Mouse (Mus musculus) small intestine, adult 10 weeks (tissue): ENCODE measurements around the gene Neurl1a. TPM values are rescaled to one million over a fixed set of nuclear protein-coding genes. Genes with fewer than 3 reads are reported as not detected.

Source experiments
- polyA plus RNA-seq: library from polyadenylated mRNA; stranded (reverse); fragments of 350-450 nt; fragmentation: Illumina TruSeq; extraction: RNeasy Lipid Tissue Mini Kit (QIAGEN cat#74804); gene quantifications from one replicate; pipeline ENCODE4 v1.2.3, GENCODE M21; 2014; ENCODE audit warnings: low replicate concordance

The Neurl1a gene
- polyA plus RNA-seq: not detected

DNA sequence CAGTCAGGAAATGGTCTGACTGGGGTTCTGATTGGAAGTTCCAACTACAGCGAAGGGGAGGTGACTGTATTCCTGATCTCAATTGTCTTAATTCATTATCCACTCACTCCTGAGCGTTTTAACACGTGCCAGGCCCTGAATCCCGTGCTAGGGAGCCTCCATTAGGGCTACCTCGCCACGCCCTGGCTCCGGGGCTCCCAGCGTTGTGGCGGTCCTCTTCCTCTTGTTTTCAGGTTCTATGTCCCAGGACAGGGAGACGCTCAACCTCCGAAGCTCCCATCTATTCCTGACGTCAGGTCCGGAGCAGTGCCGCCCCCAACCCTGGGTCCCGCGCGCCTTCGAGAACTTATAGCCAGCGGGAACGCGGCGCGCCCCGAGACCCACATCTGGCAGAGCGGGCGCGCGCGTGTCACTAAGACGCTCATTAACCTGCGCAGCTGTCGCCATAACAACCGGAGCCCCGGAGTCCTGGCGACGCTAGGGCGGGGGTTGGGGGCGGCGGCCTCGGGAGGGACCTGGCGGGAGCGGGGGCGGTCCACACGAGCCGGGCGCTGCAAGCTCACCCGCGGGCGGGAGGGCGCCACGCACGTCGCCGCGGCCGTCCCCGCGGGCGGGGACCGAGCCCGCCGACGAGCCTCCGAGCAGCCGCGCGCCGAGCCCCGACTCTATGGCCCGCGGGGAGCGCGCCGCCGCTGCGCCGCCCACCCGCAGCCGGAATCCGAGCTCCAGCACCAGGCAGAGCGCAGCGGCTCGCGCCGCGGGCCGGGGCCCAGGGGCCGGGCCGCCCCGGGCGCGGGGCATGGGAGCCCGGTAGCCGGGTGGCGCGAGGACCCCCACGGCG is at the start of gene Neurl1a:
Neurl1a (plus strand) TSS at position 390 of the 841 bp plus-strand sequence.

DNA sequence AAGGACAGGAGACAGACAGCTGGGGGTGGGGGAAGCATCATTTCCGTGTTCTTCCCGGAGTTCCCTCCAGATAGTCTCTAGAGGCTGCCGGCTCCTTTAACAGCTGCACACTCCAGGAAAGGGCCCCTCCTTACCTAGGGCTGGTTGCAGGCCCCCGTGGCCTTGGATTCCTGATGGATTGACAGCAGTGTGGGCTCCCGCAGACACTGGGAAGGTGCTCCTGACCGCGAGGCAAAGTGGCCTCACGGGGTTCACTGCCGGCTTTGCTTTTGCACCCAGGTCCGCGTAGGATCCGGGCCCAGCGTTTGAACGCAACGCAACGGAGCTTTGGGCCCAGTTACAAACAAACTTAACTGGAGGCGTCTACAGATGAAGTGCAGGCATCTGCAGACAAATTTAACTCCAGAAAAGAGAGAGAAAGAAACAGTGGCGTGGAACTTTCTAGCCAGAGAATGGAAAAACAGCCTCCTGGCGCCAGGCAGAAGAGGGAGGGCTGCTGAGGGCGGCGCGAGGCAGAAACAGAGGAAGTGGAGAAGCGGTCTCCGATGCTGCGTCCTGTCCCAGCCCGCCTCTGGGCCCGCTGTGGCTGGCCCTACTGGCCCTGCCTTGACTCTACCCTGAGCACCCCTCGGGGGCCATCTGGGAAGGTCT is 40.7 kb upstream of the Neurl1a start, which contains the start of gene Calhm2:
Calhm2 (minus strand) TSS at position 524 of the 651 bp plus-strand sequence.

DNA sequence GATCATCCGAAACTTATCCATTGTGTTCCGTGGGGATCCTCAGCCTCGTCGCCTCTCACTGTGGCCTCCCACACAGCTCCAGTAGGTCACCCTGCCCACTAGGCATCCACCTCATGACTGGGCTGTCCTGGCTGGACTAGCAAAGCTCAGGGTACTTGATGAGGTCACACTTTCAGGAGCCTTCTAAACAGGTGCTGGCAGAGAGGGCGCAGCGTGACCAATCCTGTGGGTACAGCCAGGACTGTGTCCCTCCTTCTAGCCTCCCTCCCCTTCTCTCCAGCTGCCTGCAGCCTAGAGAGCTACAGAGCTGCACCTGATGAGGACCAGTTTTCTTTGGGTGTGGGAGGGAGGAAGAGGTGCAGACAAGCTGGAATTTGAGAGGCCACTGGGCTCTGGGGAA is 34.5 kb upstream of the Neurl1a start, which contains the start of gene Calhm1:
Calhm1 (minus strand) TSS at position 101 of the 400 bp plus-strand sequence.

DNA sequence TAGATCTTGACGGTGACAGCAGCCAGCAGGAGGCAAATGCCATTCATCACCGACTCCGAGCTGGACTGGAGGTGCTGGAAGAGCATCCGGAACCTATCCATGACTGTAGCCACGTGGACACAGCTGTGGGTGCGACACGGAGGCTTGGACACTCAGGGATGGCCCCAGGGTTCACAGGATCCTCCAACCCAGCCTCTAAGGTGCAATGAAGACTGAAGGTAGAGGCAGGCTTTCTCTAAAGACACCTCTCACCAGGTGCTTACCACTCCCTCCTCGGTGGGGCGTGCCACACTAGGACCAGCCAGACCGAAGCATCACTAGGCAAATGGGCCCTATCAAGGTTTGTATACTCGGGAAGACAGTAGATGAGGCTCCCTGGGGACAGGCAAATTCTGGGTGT is 21.0 kb upstream of the Neurl1a start, which contains the start of gene Calhm3:
Calhm3 (minus strand) TSS at position 101 of the 400 bp plus-strand sequence.

Other genes with a start within 250 kb of the Neurl1a start
- gene Ina, start 164.1 kb upstream of the Neurl1a start, polyA plus RNA-seq: 0.71 TPM
- 44.0 TPM for gene Nt5c2, start 163.7 kb upstream of the Neurl1a start, polyA plus RNA-seq
- gene Pcgf6, start 127.9 kb upstream of the Neurl1a start, polyA plus RNA-seq: 31.1 TPM
- gene Taf5, start 111.1 kb upstream of the Neurl1a start, polyA plus RNA-seq: 17.9 TPM
- gene Usmg5, start 88.2 kb upstream of the Neurl1a start, polyA plus RNA-seq: 4,144 TPM
- gene Pdcd11, start 88.1 kb upstream of the Neurl1a start, polyA plus RNA-seq: 2.6 TPM
- gene Calhm2, start 40.5 kb upstream of the Neurl1a start, polyA plus RNA-seq: 0.59 TPM
- gene Calhm1, start 34.6 kb upstream of the Neurl1a start, polyA plus RNA-seq: not detected
- gene Calhm3, start 21.1 kb upstream of the Neurl1a start, polyA plus RNA-seq: not detected